Mouse (Mus musculus): ENCODE results near the gene Rplp1. TPM values are rescaled to one million over a fixed set of nuclear protein-coding genes. Genes with fewer than 3 reads are reported as not detected.

Gene Rplp1
- total and polyA plus RNA-seq, 3 experiments, result 9,058 to 15,045 TPM; not detected in 1

DNA sequence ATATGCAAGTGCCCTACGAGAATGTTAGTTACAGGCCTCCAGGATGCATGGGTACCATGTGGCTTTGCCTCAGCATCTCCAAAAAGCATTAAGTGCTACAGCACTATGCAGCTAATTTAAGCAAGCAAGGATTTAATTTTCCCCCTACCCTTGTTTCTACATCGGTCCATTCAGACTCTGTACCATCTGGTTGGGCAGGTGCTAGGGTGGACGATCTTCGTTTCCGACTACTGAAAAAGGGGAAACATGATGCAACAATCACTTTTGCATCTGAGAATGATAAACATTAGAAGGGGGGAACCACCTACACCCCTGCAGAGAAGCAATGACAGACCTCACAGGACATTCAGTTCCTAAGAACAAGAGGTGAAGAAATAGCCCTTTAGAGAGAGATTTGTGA lies 5.1 kb upstream of the Rplp1 start:
- Histone ChIP-seq H3K27ac (ENCODE audit: control insufficient read depth, low read depth, low read length) (peak overlapping the region; percentile 97), H3K4me3 (ENCODE audit: control insufficient read depth in 1 of 2, insufficient read depth in 1 of 2, low read depth in 2 of 2, low read length in 2 of 2) (no peak overlapping the region), H3K4me1 (ENCODE audit: control insufficient read depth in 1 of 2, insufficient read depth in 2 of 2, low read length in 2 of 2) (peaks cover 32 to 57% of the 10 kb centered on the region in 2 experiments), H3K9ac (ENCODE audit: control insufficient read depth, low read depth, low read length, poor library complexity, severe bottlenecking) (peak overlapping the region; percentile 21; the same call in 1 of the 2 replicates), H3K9me3 (replicated peaks; ENCODE audit: insufficient read depth, low read length) (no peaks in the 10 kb centered on the region), H3K36me3 (ENCODE audit: control insufficient read depth in 1 of 2, insufficient read depth in 2 of 2, low read length in 2 of 2) (peaks cover 9 to 60% of the 10 kb centered on the region in 2 experiments; a peak in 3 of 4 replicates), H3K27me3 (ENCODE audit: control insufficient read depth in 1 of 2, insufficient read depth in 2 of 2, low read length in 2 of 2) (no peaks in the 10 kb centered on the region), H3K79me2 (ENCODE audit: control insufficient read depth, insufficient read depth, low read length, poor library complexity) (no peaks in the 10 kb centered on the region; the same call in 1 of the 2 replicates)
- TF ChIP-seq ETS1 (IDR thresholded peaks at IDR 0.05; ENCODE audit: low read depth, low read length) (peak; percentile 39; the same call in 1 of the 2 replicates), UBTF (IDR thresholded peaks at IDR 0.05; ENCODE audit: borderline replicate concordance, insufficient read depth, low read depth, low read length) (no peak), ZMIZ1 (IDR thresholded peaks at IDR 0.05; ENCODE audit: low read depth, low read length) (no peak), MAZ (IDR thresholded peaks at IDR 0.05; ENCODE audit: low read depth, low read length) (no peak), TCF12 (IDR thresholded peaks at IDR 0.05; ENCODE audit: low read depth, low read length) (0 out of 2 replicates have a peak, but pooled peaks have one; percentile 18), KAT2A (conservative IDR thresholded peaks at IDR 0.05; ENCODE audit: low read depth, low read length) (no peak), MAX (IDR thresholded peaks at IDR 0.05; ENCODE audit: low read length) (no peak), TBP (IDR thresholded peaks at IDR 0.05; ENCODE audit: low read depth, low read length) (no peak), NRF1 (IDR thresholded peaks at IDR 0.05; ENCODE audit: insufficient read depth, low read depth, low read length, poor library complexity, severe bottlenecking) (no peak), CTCF (IDR thresholded peaks at IDR 0.05 in 2 of 3, conservative IDR thresholded peaks at IDR 0.05 in 1 of 3; ENCODE audit: control insufficient read depth in 1 of 3, insufficient read depth in 1 of 3, low read depth in 2 of 3, low read length in 3 of 3, poor library complexity in 1 of 3, severe bottlenecking in 1 of 3) (no peak), NELFE (IDR thresholded peaks at IDR 0.05; ENCODE audit: low read depth, low read length) (no peak), ELF1 (IDR thresholded peaks at IDR 0.05; ENCODE audit: low read depth, low read length) (no peak), EP300 (IDR thresholded peaks at IDR 0.05; ENCODE audit: low read depth in 1 of 2, low read length in 2 of 2) (peak in 1 of 2 experiments; percentile 43; a peak in 2 of 4 replicates), GATA1 (IDR thresholded peaks at IDR 0.05; ENCODE audit: low read depth, low read length) (0 out of 2 replicates have a peak, but pooled peaks have one; percentile 19), MEF2A (IDR thresholded peaks at IDR 0.05; ENCODE audit: extremely low read depth, insufficient replicate concordance, low read depth, low read length, poor library complexity, severe bottlenecking) (no peak), CHD2 (IDR thresholded peaks at IDR 0.05; ENCODE audit: low read length) (no peak)
- DNase-seq (ENCODE audit: low read depth, low spot score), result peak; percentile 37

DNA sequence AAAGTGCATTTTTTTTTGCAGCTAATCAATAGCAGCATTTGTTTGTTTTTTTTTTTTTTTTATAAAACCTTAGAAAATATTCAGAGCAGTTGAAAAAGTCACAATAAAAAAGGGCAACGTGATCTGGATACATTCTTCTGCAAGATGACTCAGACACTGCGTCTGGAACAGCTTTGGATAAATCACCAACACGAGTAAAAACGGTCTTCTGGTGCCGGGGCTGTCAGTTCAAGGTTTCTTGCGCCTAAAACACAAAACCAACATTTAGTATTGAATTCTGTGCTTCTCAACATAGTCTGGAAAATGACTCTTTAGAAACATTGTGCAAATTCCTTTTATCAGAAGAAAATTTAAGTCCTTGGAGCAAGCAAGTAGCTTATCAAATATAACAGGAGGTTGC lies 3.1 kb upstream of the Rplp1 start:
- Histone ChIP-seq H3K4me3 (ENCODE audit: control insufficient read depth in 1 of 2, insufficient read depth in 1 of 2, low read depth in 2 of 2, low read length in 2 of 2) (no peak overlapping the region), H3K9me3 (replicated peaks; ENCODE audit: insufficient read depth, low read length) (no peaks in the 10 kb centered on the region), H3K36me3 (ENCODE audit: control insufficient read depth in 1 of 2, insufficient read depth in 2 of 2, low read length in 2 of 2) (peaks cover 11 to 66% of the 10 kb centered on the region in 2 experiments), H3K27ac (ENCODE audit: control insufficient read depth, low read depth, low read length) (peak overlapping the region; percentile 79), H3K9ac (ENCODE audit: control insufficient read depth, low read depth, low read length, poor library complexity, severe bottlenecking) (peak overlapping the region; percentile 24; the same call in 1 of the 2 replicates), H3K4me1 (ENCODE audit: control insufficient read depth in 1 of 2, insufficient read depth in 2 of 2, low read length in 2 of 2) (peaks cover 32 to 57% of the 10 kb centered on the region in 2 experiments), H3K79me2 (ENCODE audit: control insufficient read depth, insufficient read depth, low read length, poor library complexity) (peaks cover 18% of the 10 kb centered on the region), H3K27me3 (ENCODE audit: control insufficient read depth in 1 of 2, insufficient read depth in 2 of 2, low read length in 2 of 2) (no peaks in the 10 kb centered on the region)
- TF ChIP-seq EP300 (IDR thresholded peaks at IDR 0.05; ENCODE audit: low read depth in 1 of 2, low read length in 2 of 2) (peak in 1 of 2 experiments; percentile 22; a peak in 1 of 4 replicates), UBTF (IDR thresholded peaks at IDR 0.05; ENCODE audit: borderline replicate concordance, insufficient read depth, low read depth, low read length) (no peak), ZNF384 (IDR thresholded peaks at IDR 0.05; ENCODE audit: low read depth, low read length) (0 out of 2 replicates have a peak, but pooled peaks have one; percentile 19)
- no peak for DNase-seq (ENCODE audit: low read depth, low spot score)
